Mouse (Mus musculus) c-Kit-positive CD71-negative TER-119-negative erythroid progenitor cells, embryonic 14.5 days (primary cell): ENCODE results near the gene AI661453.
"Not testable (repeated sequence)": the region's sequence is repeated elsewhere in the genome, so short reads cannot be mapped to it uniquely, and the experiment has no call there.

ENCODE experiments used
- DNase-seq: peaks from one replicate; pipeline ENCODE4 v3.0.0-alpha.2; 2013; ENCODE audit warnings: low read depth

AI661453 gene

DNA sequence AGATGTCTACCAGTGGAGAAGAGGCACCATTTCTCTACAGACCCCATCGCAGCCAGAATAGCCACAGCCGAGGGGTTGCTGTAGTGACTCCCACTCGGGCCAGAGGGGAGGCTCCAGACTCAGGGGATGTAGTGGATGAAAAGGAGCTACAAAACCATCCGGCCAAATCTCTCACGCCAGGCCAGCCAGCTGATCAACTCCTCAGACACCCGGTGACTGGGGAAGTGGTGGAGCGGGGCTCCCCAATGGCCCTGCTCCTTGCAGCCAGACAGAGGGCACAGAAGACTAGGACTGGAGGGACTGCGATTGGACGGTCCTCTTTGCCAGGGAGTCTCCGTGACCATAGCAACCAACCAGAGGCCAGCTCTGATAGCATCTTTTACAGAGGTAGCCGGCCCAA, 31.2 kb downstream of the AI661453 start:
- no peak for DNase-seq

DNA sequence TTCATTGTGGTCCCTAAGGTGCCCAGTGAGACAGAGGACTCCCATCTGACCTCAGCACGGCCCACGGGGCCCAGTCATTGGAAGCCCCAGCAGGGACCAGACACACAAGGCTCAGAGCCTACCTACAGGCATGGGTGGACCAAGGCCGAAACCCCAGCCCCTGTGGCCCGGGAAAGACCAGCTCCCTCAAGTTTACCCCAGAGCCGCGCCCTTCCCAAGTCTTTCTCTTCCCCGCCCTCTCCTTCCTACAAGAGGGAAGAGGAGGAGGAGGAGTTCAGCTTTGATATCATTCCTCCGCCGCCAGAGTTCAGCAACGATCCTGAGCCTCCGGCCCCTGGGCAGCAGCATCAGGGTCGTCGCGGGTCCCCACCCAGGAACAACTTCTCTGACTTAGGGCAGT, 31.6 kb downstream of the AI661453 start:
- no peak for DNase-seq

DNA sequence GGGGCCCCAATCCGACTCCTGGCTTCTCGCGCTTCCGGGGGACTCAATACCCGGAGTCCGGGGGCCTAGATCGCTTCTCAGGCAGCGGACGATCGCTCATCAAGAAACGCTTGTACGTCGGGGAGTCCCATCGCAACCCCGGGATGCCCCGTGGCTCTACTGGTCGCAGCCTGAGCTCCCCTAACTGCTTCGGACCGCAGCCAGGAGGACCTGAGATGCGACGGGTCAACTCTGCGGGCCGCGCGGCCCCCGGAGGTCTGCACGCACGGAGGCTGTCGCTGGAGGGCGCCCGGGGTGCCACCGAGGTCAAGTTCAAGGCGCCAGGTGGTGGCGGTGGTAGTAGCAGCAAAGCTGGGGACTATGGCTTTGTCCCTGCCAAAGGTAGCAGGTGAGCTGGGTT, 32.1 kb downstream of the AI661453 start:
- no peak for DNase-seq

DNA sequence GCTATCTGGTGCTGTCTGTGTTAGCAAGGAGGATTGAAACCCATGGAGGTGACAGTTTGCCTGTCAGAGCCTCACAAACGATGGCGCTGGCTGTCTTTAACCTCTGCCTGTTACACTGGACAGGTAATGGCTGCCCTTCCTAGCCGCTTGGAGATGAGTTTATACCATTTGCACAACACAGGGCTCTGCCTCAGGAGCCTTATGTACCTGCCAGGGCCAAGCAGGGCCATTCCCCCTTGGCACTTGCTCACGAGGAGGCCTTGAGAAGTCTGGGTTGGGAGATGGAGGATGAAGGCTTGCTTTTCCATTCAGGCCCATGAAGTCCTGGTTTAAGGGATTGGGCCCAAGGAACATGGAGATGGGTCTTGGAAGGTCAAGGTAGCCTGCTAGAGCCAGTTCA, 33.2 kb downstream of the AI661453 start:
- DNase-seq, result no peak

DNA sequence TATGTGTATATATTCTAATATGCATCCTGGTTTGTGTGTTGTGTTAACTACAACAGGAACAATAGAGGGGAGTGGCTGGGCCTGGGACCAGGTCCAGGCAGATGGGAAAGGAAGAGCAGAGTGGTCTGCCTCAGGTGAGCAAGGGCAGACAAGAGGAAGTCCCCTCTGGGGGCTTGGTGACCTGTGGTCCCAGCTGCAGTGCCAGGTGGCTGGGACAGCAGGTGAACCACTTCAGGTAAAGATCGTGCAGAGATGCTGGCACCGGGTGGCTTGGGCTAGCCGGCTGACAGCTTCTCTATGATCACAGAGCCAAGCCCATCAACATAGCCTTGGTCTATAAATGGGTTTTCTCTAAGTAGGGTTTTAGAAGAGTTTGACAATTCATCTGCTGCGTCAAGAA, 33.7 kb downstream of the AI661453 start:
- no peak for DNase-seq

DNA sequence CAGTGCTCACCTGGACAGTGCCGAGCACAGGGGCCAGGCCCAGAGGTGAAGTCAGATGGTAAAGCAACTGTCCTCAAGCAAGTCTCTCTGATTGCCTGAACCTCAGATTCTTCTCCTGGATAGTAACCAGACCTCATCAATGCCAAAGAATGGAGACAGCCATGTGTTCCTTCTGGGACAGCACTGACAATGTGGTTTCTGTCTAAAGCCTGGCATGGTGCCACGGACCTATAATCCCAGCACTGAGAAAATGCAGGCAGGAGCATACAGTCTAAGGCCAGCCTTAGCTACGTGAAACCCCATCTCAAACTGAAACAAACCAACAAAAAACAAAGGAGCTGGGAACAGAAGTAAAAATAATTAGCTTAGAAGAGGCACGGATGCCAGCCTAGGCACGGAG, 34.3 kb downstream of the AI661453 start:
- no peak for DNase-seq

DNA sequence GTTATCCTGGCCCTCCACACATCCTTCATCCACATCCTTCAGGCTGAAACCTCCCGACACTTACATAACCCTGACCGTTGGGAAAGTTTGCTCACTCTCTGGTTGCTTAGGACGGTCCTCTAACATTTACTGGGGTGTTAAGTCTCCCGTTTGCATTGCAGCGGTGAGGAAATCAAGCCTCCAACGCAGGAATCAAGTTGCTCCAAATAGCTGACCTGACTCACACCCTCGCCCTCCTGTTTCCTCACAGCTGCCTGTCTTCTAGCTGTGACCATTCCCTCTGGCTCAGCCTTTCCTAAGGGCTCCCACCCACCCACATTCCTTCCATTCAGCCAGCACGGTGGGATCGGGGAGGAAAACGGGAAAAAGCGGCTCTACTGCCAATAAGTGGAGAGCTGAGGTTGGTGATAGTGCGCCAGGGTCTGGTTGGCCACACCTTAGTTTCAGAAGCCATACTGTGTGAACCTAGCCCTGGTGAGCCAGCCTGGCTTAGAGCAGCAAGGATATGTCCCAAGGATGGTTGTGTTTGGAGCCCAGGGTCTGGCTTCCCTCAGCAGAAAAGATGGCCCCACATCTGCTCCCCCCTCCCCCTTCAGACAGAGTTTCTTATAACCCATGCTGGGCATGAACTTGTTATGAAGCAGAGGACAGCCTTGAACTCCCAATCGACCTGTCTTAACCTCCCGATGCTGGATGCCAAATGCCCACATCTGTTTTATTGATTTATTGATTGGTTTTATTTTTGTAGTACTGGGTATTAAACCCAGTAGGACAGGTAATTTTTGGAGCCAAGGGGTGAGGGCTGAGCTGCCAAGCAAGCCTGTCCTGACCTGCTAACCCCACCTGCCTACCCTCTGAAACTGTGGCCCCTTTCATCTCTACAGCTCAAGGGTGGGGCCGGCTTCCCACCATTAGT, 36.3 kb downstream of the AI661453 start:
- no peak for DNase-seq

DNA sequence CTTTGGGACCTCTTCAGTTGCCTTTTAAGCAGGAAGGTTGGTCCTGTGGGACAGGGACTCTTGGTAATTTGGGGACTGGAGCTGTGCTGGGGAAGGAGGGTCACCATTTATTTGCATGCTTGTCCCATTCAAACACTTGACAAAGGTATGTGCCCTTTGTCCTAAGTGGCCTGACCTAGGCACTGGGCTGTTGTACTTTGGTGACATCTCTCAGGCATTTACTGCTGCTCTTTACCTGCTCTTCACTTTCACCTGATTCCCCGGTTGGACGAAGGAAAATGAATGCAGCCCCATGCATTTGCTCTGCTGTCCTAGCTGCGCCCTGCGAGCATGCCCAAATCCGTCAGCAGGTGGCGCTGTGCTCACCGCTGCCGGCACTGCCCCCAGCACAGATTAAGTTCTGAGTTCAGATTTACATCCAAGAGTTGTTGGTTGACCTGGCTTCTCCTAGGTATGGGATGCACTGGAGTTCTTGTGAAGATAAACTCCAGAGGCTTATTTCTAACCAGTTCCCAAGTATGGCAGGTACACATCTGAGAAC, 37.1 kb downstream of the AI661453 start:
- no peak for DNase-seq

DNA sequence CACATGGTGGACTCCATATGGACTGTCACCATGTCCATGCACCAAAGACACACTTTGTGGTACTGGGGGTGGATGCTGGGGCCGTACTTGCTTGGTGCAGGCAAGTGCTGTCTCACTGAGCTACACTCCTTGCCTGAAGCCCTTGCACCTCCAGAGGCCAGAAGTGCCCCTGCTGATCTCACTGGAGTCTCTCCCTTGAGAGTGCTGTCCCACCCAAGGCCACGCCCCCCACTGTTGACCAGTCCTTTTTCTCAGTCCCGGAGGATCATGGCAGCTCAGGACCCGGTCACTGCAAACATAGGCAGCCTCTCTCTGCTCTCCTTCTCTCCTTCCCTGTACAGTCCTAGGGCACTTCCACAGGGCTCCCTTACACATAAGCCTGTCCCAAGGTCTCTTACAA, 37.8 kb downstream of the AI661453 start:
- DNase-seq, result no peak

DNA sequence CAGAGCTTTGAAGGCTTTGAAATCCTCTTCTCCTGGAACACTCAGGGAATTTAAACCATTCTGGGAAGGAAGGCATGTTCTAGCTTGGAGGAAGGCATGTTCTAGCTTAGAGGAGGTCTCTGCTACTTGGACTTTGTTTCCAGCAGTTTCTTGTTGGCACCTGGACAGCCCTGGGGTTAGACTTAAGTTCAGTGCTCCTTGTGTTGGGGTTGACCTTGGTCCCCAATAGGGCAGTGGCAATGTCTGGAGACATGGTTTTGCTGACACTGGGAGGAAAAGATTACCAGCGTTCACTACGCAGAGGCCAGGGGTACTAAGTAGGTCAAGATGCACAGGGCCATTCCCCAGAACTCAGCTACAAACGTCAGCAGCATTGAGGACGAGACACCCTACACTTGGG, 38.8 kb downstream of the AI661453 start:
- no peak for DNase-seq

DNA sequence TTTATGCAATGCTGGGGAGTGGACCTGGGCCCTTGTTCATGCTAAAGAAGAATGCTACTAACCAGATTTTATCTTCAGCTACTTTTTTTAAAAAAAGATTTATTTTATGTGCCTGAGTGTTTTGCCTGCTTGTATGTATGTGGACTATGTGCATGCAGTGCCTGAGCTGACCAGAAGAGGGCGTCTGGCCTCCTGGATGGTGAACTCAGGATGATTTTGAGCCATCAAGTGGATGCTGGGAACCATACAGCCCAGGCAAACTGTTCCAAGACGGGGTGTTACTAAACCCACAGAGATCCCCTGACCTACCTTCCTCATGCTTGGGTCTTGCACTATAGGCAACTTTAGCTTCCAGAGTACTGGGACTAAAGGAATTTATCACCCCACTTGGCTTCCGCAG, 39.3 kb downstream of the AI661453 start:
- DNase-seq, result no peak

DNA sequence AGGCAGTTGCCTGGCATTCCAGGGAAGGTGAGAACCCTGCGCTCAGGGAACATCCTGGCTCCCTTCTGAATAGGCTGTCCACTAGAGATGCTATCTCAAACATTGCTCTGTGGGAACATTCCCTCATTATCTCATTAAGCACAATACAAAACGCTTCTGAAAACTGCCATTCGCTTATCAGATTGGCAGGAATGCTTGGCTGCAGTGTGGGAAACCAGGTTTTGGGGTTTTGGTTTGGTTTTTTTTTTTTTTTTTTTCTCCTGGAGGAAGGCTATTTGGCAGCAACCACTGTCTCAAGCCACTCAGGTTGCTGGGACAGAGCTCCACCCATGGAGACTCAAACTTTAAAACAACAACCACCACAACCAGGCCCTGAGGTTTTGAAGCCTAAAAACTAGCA, 43.5 kb downstream of the AI661453 start:
- DNase-seq, result no peak

DNA sequence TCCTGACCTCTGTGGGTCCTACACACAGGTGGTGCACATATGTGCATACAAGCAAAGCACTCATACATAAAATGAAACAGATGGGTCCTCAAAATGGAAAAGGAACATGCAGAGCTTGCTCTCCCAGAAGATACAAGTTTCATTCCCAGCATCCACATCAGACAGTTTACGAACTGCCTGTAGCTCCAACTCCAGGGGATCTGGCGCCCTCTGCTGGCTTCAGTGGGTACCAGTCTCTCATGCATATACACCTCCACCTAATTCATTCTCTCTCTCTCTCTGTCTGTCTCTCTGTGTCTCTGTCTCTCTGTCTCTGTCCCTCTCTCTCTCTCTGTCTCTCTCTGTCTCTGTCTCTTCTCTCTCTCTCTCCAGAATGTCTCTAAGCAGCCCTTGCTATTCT, 46.0 kb downstream of the AI661453 start:
- no peak for DNase-seq

DNA sequence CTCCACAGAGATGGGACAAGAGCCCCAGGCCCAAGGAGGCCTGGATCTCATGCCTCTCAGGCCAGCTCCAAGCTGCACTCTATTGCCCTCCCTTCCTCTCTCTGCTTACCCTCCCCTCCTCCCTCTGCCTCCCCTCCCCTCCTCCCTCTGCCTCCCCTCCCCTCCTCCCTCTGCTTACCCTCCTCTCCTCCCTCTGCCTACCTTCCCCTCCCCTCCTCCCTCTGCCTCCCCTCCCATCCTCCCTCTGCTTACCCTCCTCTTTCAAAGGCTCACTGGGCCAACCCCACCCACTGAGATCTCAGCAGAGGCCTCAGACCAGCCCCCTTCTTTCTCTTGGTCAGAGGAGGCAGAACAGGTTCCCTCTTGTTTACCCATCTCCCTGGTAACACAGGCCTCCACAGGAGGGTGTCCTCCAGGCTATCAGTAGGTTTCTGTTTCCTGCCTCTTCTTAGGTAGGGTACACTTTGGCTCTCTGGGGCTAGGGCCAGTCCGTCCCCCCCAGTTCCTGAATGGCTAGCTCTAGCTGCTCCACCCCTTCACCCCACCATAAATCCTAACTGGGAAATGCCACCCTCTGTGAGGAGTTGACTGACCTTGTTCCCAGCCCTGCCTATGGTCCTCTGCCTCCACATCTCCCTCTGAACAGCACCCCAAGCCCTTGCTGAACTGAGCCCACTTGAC, 48.0 kb downstream of the AI661453 start:
- DNase-seq, result no peak

DNA sequence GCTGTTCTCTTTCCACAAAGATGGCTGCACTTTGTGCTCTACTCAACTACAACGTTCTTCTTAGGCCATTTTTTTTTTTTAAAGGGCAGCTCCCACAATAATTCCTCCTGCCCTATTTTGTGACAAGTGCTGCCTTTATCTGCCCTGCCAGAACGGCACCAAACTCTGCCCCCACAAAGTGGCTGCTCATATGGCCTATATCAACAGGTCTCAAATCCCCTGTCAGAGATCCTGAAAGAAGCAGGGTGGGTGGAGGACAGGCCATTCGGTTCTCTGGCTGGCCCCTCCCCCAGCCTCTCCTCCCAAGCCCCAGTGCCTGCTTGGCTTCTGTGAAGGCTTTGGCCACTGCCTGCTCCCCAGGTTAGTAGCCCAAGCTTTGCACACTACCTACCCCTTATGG, 48.6 kb downstream of the AI661453 start:
- DNase-seq, result no peak

DNA sequence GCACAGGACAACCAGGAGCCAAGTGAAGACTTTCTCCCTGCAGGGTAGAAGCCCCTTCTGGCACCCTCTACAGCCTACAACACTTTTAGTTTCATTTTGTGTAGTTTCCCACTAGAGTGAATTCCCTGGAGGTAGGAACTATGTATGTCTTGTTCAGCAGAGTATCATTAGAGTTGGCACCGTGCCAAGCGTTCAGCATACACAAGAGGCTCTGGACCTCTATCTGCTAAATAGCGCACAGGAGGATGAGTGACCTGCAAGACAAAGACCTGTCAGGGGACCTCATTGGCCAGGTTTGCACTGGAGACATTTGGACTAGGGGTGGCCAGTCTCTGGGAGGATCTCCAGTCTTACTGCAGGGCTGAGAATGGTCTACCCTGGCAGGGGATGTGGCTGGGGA, 49.4 kb downstream of the AI661453 start:
- DNase-seq, result no peak

DNA sequence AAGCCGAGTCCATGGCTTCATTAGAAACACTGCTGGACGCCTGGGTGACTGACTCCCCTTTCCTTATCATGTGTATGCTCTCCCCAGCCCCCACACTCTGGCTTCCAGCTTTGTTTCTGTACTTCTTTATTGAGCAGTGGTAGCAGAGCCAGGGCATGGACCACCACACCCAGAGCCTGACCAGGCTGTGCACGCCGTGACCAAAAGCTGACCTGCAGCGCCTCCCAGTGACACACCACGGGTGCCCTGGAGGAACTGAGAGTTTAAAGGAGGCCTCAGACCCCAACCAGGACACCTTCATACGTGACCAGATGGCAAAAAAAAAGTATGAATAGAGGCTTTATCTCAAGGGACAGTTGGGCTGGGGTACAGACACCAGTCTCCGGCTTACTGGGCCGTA, 54.4 kb downstream of the AI661453 start:
- no peak for DNase-seq

DNA sequence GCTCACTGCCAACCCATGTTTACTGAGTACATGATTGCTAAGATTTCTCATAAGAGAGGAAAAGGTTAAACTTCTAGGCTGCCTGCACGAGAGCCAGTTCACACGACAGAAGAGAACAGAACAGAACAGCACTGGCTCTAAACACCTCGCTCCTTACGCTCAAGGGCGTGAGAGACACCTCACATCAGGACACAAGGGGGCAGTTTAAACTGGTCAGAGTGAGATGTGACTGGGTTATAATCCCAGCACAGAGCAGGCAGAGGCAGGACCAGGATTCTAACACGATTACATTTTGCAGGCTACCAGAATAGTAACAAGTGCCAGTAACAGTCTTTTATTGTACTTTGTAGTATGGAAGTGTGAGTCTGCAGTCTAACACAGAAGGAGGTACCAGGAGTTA, 56.3 kb downstream of the AI661453 start:
- no peak for DNase-seq

DNA sequence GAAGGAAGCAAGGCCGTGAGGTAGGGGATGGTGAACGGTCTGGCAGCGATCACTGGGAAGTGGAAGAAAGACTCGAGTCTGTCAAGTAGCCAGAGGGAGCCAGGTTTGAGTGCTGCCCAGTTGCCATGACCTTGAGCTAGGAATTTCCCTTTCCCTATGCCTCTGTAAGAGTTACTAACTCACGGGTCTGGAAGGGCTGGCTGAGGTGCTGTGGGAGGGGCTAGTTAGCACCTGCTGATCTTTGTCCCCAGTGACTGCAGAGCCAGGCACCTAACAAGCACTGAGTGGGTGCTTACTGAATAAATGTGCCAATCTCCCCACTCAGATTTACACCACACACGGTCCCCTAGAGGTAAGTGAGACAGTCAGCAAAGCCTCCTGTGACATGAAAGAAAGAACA, 57.2 kb downstream of the AI661453 start:
- DNase-seq, result no peak

DNA sequence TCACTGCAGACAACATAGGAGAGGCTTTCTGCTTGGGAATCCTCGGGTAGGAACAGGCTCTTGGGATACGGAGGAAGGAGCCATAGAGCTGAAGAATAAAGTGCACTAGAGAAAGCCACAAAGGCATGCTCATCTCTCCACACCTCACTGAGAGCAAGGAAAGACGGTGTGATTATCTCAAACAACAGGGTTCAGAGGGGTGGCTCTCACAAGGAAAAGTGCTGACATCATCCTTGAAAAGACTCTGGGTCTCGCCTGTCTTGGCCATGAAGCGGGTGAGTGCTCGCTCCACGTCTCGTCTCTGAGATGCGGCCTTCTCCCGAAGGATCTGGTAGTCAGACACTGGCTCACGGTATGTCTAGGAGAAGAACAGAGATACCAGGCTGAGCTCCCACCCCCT, 57.7 kb downstream of the AI661453 start:
- no peak for DNase-seq

DNA sequence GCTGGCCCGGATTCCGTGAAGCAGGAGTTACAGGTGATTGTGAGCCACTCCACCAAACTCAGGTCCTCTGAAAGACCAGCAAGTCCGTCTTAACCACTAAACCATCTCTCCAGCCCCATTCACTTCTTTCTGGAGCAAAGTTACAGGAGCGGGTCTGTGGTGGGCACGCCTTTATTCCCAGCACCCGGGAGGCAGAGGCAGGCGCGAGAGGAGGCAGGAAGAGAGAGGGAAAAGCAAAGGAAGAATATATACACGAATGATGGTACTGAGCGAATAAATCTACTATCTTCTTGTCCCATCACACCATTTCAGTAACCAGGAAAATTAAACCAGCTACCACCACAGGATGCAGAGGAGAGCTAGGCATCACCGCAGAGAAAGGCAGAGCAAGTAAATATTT, 65.1 kb downstream of the AI661453 start:
- no peak for DNase-seq

DNA sequence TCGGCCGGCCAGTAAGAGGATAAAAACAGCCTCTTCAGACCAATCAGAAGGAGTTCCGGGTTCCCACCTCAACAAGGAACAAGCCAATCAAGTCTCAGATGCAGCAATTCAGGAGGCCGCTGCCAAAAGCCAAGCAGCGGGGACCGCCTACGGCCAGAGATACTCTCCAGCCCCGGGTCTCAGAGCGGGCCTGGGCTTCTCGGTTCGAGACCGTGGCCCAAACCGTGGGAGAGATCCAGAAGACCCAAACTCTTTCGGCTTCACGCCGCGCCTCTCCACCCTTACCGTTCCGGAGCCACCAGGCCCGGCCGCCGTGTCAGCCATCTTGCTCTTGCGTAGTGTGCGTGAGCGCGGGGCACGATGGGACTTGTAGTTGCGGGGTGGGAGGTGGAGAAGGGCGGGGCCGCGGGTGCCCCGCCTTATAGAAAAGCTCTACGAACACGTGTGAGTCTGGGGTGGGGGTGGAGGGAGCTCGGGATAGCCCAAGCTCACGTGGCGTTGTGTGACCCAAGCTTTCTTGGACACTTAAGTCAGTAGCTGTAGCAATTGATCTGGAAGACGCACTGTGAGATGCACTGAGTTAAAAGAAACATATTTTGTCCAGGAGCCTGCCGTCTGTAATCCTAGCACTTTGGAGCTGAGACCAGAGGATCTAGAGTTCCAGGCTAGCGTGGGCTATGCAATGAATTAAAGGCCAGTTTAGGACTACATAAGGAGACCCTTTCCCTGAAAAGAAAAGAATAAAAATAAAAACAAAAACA, 65.7 kb downstream of the AI661453 start, which contains the start of gene Taf8:
Gene Taf8 (minus strand): TSS at position 347 of the 761 bp plus-strand sequence.
- peak; percentile 90 for DNase-seq

DNA sequence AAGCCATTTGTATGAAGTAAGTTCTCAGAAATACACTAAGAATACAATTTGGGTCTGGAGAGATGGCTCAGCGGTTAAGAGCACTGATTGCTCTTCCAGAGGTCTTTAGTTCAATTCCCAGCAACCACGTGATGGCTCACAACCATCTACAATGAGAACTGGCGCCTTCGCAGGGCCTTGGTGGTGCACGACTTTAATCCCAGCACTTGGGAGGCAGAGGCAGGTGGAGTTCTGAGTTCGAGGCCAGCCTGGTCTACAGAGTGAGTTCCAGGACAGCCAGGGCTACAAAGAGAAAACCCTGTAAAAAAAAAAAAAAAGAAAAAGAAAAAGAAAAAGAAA, 66.3 kb downstream of the AI661453 start:
- not testable (repeated sequence) for DNase-seq
